Mouse (Mus musculus): ENCODE measurements at regions not wholly inside any gene's neighbourhood (a gene's known extent, or its start where the extent isn't known, plus 50 kb on each side); places are given as distances from the start of the nearest gene placed in this dataset.

DNA sequence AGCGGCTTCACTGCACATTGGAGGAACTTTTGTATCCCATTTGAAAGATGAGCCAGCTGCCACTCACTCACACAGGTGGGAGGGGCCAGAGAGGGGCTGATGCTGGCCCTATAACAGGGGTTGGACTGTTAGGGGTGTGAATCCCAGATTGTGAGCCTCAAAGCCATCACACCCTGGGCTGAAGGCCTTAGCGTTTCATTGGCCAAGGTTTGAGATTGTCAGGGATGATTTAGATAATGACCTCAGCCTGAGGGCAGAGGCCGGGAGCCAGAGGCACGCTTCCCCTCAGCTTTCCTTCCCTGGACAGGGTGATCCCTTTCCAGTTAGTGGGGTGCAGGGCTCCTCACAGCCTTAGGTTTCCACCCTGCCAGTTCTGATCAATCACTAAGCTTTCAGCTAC lies 124.5 kb upstream of the Gjb5 start:
- TF ChIP-seq CTCF (IDR thresholded peaks at IDR 0.05; ENCODE audit: low read depth) = no peak
- no peak for TF ChIP-seq EP300 (IDR thresholded peaks at IDR 0.05; ENCODE audit: low read depth)
